Comparison of ENCODE assay signal across 15 mouse cellular contexts in the genomic region with DNA sequence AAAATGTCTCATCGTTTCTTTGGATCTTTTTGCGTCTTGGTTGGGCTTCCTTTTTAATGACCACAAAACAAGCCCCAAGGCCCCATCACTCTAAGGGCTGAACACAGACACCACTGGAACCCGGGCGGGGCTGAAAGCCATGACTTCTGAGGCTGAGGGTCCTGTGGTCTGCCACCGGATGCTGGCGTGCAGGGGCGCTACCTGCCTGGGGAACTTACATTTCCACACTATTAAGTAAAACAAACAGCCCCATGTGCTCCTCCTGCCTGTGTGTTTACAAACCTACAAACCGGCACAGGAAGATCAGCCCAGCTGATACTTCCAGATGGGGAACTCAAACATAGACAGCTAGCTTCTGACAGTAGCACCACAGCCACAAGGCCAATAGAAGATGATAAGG. TPM values are rescaled to one million over a fixed set of nuclear protein-coding genes. Genes with fewer than 3 reads are reported as not detected.
DNase-seq lines count a peak whose midpoint lies in the region; ATAC-seq lines count a peak whose summit lies in the region.
"Had no signal": no experiment of that assay in that cellular context is flagged by ENCODE, and none has a peak within 500 bp of the region (broad histone marks: within the 10 kb centered on the region; RNA-seq: fewer than 3 reads in every experiment).

No protein-coding gene starts in this region.

- H3K27me3 ChIP-seq in midbrain, embryonic 12.5 days, result no peaks in the 10 kb centered on the region
- no peaks in the 10 kb centered on the region for H3K27me3 ChIP-seq in midbrain, embryonic 15.5 days (replicated peaks)
- H3K27me3 ChIP-seq: lung, embryonic 15.5 days had no signal

- peaks cover 86% of the 10 kb centered on the region for H3K4me1 ChIP-seq in midbrain, embryonic 12.5 days
- H3K4me1 ChIP-seq in midbrain, embryonic 15.5 days, result peaks cover 63% of the 10 kb centered on the region

- peaks cover 17% of the 10 kb centered on the region for H3K36me3 ChIP-seq in midbrain, embryonic 12.5 days
- H3K36me3 ChIP-seq in midbrain, embryonic 15.5 days (replicated peaks), result no peaks in the 10 kb centered on the region
- H3K36me3 ChIP-seq: G1E; lung, embryonic 15.5 days had no signal

- H3K27ac ChIP-seq in midbrain, embryonic 12.5 days (replicated peaks), result 0 out of 2 replicates have a peak overlapping the region, but pooled peaks have one; percentile 16
- no peak overlapping the region for H3K27ac ChIP-seq in midbrain, embryonic 15.5 days
- H3K27ac ChIP-seq: lung, embryonic 15.5 days had no signal

- WGBS in midbrain, embryonic 12.5 days, result 81% methylated on average over 8 of the region's 8 CpGs
- 71% methylated on average over 8 of the region's 8 CpGs for WGBS in midbrain, embryonic 15.5 days

- H3K4me3 ChIP-seq in midbrain, embryonic 12.5 days, result no peak overlapping the region
- H3K4me3 ChIP-seq in midbrain, embryonic 15.5 days, result no peak overlapping the region
- H3K4me3 ChIP-seq: lung, embryonic 15.5 days; megakaryocyte, embryonic 14.5 days had no signal

- no peak overlapping the region for H3K9ac ChIP-seq in midbrain, embryonic 12.5 days (replicated peaks)
- no peak overlapping the region for H3K9ac ChIP-seq in midbrain, embryonic 15.5 days
- H3K9ac ChIP-seq: lung, embryonic 15.5 days had no signal

- no peak for ATAC-seq in CD4-positive, CD25-positive, alpha-beta regulatory T cell, adult 4 months
- no peak for ATAC-seq in midbrain, embryonic 12.5 days (ENCODE audit: low FRiP score, low read depth)
- no peak for ATAC-seq in midbrain, embryonic 15.5 days (replicated peaks)
- ATAC-seq in granulocyte monocyte progenitor cell, adult 5-6 weeks (replicated peaks; ENCODE audit: poor library complexity, severe bottlenecking), result peak; percentile 73

- peak overlapping the region; percentile 30 for H3K4me2 ChIP-seq in midbrain, embryonic 12.5 days (replicated peaks)
- H3K4me2 ChIP-seq in midbrain, embryonic 15.5 days, result no peak overlapping the region

- DNase-seq in CD4-positive, CD25-positive, alpha-beta regulatory T cell, adult 2 months (ENCODE audit: low read depth, low spot score), result peak; percentile 3
- peak; percentile 25 for DNase-seq in thymus, postnatal 25 days
- DNase-seq in frontal cortex, postnatal 36 days (ENCODE audit: low spot score in 2 of 2), result no peak
- DNase-seq in kidney, postnatal 10 days, result no peak
- DNase-seq: adrenal gland, postnatal 14 days; heart, postnatal 14 days; spleen, adult 18-20 months had no signal

- no peaks in the 10 kb centered on the region for H3K9me3 ChIP-seq in midbrain, embryonic 12.5 days
- no peaks in the 10 kb centered on the region for H3K9me3 ChIP-seq in midbrain, embryonic 15.5 days
- H3K9me3 ChIP-seq: G1E; lung, embryonic 15.5 days had no signal

RNA-seq across cellular contexts. Expression of a gene that starts 11.9 kb away (rescaled TPM):
- under 1 TPM in 1 of 2 experiments, not detected in 1; 0.79 TPM for polyA plus RNA-seq in CD4-positive, CD25-positive, alpha-beta regulatory T cell, adult 4 months (2017; shearing (Covaris generic))
- polyA plus RNA-seq in midbrain, embryonic 12.5 days (2016; fragmentation: Nextera tagmentation; extraction: Ambion mirVana), result 52.4 and 67.7 TPM in 2 replicates
- polyA plus RNA-seq in midbrain, embryonic 15.5 days (2015; fragmentation: Nextera tagmentation; extraction: Ambion mirVana), result 11.7 and 15.8 TPM in 2 replicates
- total RNA-seq in granulocyte monocyte progenitor cell, adult 5-6 weeks (2014; fragmentation: Nextera tagmentation), result 0.30 TPM in 1 of 2 replicates, not detected in the other
- 0.05 and 0.47 TPM in 2 replicates for total RNA-seq in granulocyte monocyte progenitor cell, adult 5-6 weeks (2017)
- total RNA-seq: G1E; neutrophil, adult 5-6 weeks had no signal
- polyA plus RNA-seq: G1E had no signal

Comparison
In these comparisons a context has a peak if more than half of its experiments do, and no peak if none do; other contexts are left out.
1. DNase-seq: peak in CD4-positive, CD25-positive, alpha-beta regulatory T cell, adult 2 months (single experiment) and thymus, postnatal 25 days (single experiment); none in frontal cortex, postnatal 36 days (0 of 2) and kidney, postnatal 10 days (single experiment).